Mouse (Mus musculus): Measurements from ENCODE around the gene Srsf4.

The Srsf4 gene

DNA sequence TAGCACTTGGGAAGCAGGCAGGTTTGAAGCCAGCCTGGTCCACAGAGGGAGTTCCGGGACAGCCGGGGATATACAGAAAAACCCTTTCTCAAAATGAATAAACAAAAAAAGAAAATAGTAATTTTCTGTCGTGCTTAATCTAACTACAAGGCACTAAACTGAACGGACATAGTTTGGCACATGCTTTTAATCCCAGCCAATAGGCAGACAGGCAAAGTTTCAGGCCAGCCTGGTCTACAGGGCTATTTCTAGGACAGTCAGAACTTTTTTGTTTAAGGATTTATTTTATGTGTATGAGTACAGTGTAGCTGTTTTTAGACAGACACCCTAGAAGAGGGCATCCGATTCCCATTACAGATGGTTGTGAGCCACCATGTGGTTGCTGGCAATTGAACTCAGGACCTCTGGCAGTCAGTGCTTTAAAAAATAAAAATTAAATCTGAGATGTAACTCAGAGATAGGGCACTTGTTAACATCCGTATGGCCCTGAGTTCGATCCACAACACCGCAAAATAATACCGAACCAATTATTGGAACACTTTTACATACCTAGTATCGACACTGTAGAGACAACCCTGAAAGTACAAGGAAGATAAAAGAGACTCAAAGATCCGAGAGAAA is 635 bp upstream of the Srsf4 start:
- DNase-seq (ENCODE audit: low spot score): no peak

DNA sequence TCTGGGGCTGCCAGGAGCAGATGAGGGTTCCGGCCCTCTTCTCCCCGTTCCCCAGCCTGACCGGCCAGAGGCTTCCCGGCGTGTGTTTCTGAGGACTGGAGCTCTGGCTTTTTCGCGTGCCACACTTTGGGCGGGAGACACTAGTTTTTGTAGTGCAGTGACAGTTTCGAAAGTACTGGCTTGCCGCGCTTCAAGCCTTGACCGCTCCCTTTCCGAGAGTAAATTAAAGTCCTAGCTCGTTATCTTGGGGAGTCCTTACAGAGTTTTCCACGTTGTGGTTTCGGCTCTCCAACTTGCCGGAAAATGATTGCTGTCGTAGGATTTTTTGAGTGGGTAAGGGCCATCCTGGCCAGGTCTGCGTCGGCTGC is 736 bp downstream of the Srsf4 start:
- no peak for DNase-seq (ENCODE audit: low spot score)

DNA sequence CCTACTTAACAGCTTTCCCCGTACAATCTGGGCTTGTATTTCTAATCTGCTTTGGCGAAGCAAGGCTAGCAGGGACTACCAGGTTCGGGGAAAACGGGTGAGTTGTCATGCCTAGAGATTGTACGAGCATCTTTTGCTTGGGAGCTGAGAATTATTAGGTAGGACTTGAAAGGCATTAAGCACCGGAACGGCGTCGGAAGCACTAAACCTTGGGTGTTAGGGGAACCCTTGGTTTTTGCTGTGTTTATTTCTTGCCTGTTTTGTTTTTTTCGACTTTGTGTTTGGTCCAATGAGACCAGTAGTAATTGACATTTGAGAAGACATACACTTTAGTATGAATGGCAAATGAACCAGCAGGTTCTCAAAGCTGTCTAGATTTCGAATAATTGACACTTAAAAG is 1.1 kb downstream of the Srsf4 start:
- DNase-seq (ENCODE audit: low spot score): no peak

DNA sequence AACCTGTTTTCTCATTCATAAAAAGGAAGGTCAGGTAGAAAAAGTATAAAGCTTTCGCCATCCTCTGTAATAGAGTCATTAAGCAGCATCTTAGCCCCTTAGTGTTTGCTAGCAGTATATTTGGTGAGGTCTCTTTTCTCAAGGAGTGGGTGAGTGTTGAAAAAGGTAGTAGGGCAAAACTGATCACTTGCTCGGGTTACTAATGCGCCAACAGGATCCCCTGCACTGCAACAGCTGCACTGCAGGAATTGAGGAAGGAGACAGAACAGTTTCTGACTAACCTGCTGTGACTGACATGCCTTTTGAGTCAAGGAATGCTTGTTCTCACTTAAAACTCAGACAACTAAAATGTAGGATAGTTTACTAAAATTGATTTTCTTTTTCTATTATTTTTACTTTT is 1.8 kb downstream of the Srsf4 start:
- no peak for DNase-seq (ENCODE audit: low spot score)

DNA sequence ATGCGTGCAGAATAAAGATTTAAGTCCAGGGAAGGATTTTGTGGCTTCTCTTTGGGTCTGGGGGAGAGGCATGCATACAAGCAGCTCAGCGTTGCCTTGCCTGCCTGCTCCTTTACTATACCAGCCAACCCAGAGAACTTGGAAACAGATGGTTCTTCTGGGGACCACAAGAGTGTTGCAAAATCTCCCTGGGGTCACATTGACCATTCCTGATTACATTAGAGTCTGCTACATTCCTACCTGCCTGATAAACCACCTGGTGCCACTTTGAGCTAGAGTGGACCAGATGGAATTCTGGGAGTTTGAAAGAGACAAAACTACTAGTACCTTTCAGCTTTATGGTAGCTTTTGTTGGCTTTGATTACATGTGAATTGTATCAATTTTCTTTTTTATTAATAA is 3.4 kb downstream of the Srsf4 start:
- DNase-seq (ENCODE audit: low spot score): no peak

DNA sequence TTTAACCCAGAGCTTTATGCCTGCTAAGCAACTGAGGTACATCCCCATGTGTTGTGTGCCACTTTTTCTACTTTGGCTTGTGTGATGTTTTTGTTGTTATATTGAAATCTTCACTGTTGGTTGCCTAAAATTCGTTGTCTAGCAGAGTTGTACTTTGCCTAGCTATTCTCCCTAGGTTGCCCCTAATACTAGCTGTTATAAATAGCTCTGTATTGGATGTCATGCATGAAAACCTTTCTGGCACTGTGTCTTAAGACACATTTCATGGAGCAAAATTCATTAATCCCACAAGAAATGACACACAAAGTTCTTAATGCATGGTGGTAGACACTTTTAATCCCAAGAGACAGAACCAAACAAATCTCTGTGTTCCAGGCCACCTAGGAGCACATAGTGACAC is 6.3 kb downstream of the Srsf4 start:
- no peak for DNase-seq (ENCODE audit: low spot score)

DNA sequence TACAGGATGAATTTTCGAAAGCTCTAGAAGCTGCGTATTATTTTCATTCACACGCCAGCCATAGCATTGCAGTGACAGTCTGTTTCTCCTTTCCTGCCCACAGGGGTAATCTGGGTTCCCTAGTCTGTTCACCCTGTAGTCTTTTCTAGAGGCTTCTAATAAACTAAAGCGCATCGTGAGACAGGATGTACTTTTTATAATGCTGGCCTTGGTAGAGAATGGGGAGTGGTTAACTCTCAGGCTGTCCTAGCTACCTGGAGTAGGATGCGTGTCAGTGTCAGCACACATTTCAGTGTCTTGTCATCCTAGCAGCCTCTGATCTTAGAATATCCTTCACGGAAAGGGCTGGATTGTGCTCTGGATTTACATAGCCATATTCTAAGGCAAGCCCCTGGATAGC is 7.9 kb downstream of the Srsf4 start:
- no peak for DNase-seq (ENCODE audit: low spot score)

DNA sequence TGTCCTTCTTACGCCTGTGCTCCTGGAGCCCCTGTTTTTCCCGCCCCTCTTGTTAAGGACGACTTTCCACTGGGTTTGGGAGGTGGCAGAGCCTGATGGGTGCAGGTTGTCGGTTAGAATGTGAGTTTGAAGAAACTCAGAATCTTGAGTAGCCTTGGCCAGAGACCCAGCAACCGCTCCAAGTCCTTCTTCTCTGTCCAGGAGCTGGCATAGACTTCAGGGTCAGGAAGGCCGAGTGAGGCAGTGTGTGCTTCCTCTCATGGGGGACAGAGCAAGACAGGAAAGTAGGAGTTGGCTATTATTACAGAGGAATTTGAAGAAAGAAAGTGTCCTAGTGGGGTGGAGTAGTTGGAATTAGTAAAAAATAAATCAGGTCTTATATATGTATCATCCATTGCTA is 10.2 kb downstream of the Srsf4 start:
- DNase-seq (ENCODE audit: low spot score): no peak

DNA sequence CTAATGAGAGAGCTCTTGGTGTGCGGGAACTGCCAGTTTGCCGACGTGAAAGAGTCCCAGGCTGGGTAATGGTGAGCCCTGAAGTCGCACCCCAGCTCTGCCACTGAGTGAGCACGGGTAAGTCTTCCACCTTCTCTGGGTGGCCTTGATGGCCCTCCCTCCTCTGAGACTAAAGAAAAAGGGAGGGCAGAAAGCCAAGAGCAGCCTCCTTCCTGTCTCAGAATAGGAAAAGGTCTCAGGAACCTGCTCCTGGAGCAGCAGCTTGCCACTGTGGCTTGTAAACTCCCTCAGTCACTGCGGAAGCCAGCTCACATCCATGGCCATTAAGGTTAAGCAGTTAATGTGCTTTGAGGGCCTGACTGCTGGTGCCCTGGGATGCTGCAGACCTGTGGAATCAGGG is 12.0 kb downstream of the Srsf4 start:
- no peak for DNase-seq (ENCODE audit: low spot score)

DNA sequence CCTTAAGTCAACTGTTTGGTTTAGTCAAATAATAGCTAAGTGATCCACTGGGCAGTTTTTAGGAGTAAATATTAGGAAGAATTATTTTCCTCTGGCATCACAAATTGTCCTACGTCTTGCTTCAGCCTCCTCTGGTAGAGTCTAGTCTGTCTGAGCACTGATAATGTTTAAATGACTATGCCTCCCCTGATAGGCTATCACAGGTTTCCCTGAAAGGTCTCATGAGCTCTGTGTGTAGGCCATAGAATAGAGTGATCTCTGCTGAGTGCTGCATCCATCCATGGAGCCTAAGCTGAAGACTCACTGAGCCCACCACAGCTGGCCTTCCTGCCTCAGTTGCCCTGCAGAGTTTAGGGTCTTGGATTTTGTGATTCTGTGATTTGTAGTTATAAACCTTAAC is 15.1 kb downstream of the Srsf4 start:
- no peak for DNase-seq (ENCODE audit: low spot score)

DNA sequence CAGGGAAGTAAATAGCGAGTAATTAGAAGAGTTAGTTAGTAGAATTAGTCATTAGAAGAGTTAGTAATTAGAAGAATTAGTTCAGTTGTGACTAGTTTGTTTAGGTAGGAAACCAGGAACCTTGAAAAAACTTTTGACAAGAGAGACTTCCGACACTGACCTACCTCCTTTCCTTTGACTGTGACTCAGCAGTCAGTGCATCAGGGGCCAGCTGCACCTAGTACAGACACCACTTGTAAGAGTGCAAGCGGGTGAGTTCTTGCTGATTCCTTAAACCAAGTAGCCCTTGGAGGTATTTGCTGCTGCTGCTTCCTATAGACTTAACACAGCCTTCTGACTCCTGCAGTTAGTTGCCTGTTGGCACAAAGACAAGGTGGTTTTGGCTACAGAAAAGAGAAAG is 17.3 kb downstream of the Srsf4 start:
- no peak for DNase-seq (ENCODE audit: low spot score)

DNA sequence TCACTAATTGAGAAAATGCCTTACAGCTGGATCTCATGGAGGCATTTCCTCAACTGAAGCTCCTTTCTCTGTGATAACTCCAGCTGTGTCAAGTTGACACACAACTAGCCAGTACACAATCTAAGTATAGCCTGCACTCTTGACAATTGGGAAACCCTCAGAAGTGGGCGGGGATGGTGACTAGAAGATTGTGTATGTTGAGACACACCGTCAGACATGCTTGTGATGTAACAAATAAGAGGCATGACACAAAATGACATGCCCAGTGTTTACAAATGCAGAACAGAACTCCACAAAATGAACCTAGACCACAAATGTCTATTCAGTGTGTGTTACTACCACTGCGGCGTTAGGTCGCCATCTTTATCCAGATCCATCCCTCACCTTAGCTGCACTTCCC is 23.7 kb downstream of the Srsf4 start:
- DNase-seq (ENCODE audit: low spot score): no peak

DNA sequence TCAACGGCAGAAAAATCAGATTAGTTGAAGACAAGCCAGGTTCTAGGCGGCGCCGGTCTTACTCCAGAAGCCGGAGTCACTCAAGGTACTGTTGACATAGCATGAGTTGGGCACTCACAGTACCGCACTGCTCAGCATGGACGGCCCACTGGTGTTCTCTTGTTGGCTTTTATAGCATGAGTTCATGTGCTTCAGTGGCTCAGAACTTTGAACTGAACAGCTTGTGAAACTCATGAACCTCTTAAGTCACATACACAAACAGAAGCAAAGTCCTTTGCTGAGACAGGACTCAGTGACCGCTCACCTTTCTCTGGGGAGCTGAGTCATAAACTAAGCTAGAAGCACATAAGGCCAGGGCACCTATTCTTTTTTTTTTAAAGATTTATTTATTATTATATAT is 24.4 kb downstream of the Srsf4 start:
- no peak for DNase-seq (ENCODE audit: low spot score)

DNA sequence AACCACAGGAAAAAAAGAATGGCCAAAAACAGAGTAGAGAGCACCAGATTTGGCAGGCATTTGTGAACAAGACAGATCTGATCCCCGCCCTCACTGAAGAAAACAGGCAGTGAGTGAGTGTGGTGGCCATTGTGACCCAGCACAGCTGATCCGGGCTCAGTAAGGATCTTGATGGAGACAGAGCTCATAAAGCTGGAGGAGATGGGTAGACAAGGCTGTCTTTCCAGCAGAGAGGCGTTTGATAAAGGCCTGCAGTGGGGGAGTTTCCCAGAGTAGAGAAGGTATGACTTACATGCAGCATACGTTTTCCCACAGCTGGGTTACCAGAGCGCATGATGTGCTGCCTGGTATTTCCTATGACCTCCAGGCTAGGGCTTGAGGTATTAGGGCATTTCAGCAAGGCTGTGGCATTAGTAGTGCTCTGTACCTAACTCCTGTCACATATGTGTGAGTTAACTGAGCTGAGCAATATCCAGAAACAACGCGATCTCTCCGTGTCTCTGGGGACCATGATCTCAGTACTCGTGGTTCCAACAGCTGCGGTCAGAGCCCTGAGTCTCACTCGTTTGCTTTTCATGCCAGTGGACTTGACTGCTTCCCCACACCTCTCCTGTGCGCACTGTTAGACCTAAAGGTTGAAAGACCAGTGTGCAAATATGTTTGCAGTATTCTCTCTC is 25.2 kb downstream of the Srsf4 start:
- DNase-seq (ENCODE audit: low spot score): no peak

DNA sequence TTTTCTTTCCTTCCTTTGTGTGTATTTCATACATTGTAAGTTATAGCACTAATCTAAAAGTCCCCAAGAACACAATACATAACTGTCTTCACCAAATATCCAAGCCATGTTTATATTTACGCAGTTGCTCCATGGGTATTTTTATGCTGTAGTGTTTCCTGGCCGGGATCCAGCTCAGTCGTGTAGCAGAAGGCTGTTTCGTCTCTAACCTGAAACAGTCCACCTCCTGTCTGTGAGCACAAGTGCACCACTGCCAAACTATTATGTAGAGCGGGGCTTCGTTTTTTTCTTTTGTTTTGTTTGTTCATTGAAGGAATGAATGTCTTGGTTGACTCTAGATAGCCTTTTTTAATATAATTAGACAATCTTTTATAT is 25.8 kb downstream of the Srsf4 start:
- DNase-seq (ENCODE audit: low spot score): no peak

DNA sequence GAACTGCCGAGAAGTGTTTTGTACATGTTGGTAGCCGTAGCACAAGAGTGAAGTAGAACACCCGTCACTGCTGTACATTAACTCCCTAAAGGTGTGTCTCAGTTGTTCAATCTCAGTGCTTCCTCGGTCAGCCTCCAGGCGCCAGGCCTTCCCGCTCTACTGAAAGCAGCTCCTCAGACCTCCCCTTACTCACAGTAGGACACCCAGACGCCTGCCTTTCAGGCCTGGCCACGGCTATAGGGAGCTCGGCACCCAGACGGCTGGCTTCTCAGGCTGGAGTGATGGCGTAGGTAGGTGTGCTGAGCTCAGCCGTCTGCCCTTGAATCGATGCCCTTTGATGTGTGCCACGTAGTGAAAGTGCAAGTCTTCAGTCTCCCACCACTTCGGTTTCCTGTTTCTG is 27.7 kb downstream of the Srsf4 start:
- DNase-seq (ENCODE audit: low spot score): no peak

DNA sequence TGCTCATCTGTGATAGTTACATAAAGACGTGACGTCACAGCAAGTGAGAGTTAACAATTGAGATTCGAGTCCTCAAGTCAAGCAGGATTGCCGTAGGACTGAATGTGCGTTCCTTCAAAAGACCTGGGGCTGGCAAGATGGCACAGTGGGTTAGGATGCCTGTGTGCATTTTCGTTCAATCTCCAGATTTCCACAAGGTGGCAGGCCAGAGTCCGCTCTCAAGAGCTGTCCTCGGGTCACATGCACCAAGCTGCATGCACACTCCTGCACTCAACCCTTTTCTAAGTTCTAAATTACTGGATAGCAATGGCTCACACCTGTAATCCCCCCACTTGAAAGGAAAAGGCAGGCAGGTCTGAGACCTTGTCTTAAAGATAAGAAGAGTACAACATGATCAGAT is 31.1 kb downstream of the Srsf4 start:
- no peak for DNase-seq (ENCODE audit: low spot score)

DNA sequence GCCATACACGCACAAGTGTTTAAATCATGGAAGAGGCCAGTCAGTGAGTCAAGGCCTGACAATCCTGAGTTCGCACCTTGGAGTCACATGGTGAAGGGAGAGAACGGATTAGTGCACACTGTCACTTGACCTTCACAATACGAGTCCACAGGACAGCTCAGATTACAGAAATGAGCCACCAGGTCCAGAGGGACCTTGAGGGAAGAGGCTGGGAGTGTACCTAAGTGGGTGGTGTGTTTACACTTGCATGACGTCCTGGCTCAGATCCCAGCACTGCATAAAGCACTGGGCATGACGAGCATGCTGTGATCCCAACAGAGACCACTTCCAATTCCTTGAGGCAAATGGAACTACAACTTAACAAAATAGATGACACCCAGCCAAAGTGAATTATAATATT is 33.0 kb downstream of the Srsf4 start:
- no peak for DNase-seq (ENCODE audit: low spot score)

DNA sequence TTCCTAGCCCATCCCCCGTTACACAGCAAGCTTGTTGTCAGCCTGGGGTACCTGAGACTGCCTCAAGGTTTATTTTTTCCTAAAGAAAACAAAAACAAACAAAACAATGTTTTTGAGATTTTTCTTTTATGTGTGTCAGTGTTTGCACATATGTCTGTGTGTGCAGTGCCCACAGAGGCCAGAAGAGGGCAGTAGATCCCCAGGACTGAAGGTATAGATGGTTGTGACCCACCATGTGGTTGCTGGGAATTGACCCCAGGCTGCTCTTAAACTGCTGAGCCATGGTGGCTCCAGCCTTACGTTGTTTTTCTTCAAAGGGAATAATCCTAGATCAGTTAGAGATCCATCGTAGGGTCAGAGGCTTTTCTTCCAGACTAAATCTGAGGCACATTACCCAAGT is 34.5 kb downstream of the Srsf4 start:
- no peak for DNase-seq (ENCODE audit: low spot score)

DNA sequence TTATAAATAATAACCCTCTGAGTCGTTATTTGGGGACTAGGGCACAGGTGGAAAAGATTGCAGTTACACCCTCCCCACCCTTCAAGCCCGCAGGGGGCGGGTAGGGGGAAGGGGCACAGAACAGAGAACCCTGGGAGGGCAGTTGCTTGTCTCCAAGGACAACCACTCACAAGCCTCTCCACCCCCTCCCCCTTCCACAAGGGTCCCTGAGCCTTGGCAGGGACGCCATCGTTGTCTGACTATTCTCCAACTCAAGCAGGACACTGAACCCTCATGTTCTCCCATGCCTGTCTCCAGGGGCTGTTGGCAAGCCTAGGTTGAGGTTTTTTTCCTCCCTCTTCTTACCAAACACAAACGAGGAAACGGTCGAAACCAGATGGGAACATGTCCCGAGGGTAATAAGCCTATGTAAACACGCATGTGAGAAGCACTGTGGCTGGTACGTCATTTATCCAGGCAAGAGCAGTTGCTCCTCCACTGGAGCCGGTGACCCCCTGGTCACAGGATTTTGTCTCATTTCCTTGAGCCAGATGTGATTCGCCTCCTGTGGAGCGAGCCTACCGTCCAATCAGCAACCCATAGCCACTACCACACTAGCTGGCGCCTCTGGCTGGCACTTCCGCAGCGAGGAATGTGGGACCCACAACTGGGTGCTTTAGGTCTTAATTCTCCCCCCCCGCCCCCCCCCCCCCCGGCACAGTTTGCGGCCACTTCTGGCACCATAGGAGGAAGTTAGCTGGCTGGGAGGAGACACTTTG is 37.0 kb downstream of the Srsf4 start:
- no peak for DNase-seq (ENCODE audit: low spot score)

DNA sequence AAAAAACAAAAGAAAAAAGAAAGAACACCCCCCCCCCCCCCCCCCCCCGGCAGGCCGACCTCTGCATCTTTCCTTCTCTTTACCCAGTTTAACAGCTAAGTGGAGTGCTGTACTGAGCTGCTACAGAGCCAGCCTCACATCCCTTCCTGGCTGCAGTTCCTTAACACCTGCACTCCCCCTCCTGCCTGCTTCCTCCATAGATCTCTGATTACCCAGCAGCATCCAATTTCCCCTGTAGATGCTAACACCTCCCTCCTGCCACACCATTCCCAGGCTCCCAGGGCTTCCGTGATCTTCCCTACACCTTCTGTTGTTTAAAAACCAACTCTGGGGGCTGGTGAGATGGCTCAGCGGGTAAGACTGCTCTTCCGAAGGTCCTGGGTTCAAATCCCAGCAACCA is 38.1 kb downstream of the Srsf4 start:
- no peak for DNase-seq (ENCODE audit: low spot score)

DNA sequence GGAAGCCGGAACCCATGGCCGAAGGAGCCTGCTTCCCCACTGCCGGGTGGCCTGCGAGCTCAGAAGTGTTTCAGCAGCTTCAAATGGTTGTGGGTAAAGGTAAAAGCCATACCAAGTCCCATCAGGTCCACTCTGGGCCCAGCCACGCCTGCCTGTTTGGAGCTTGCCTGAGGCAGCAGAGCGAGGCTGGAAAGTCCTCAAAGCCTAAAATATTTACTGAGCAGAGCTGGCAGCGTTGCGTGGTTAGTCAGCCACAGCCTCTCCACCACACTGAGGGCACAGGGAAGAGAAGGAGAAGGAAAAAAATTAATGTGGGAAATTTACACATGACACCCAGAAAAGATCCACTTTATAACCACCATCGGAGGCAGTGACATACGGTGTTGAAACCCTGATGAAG is 40.1 kb downstream of the Srsf4 start:
- no peak for DNase-seq (ENCODE audit: low spot score)

DNA sequence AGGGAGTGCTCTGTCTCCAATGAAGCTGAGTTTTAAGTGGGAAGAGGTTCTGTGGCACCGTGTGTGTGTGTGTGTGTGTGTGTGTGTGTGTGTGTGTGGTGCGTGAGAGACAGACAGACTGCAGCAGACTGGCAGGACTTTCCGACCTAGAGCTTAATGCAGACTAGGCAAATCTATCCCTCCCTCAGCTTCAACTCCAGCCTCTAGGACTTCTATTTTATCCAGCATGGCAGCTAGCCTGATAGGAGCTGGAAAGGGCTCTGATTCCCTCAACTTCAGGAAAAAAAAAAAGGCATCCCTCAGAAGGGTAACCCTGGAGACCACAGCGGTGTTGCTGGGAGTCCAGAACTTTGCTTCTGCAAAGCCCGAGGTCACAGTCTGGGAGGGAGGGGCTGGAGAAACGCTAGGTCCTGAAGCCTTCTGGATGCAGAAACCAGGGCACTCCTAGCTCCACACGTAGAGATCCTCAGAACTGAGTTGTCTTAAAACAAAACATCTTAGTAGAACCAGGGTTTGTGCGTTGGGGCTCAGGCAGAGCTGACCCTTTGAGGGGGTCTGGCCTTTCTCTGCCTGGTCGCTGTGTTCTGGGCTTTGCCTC is 40.7 kb downstream of the Srsf4 start:
- DNase-seq (ENCODE audit: low spot score): no peak
